Mouse (Mus musculus): ENCODE results near the gene Parp8. TPM values are rescaled to one million over a fixed set of nuclear protein-coding genes. Genes with fewer than 3 reads are reported as not detected.

Gene Parp8
- total RNA-seq, 1 experiment, result 2.2 TPM

- Histone ChIP-seq H3K9me3 (ENCODE audit: control insufficient read depth, insufficient read depth, low read depth, low read length) (no peaks in the 10 kb centered on the region), H3K4me3 (ENCODE audit: insufficient read depth in 1 of 2, low read depth in 1 of 2, low read length in 2 of 2, poor library complexity in 1 of 2, severe bottlenecking in 1 of 2) (no peak overlapping the region), H3K27ac (ENCODE audit: insufficient read depth, low read depth, low read length, poor library complexity, severe bottlenecking) (no peak overlapping the region), H3K4me1 (ENCODE audit: control insufficient read depth in 2 of 2, insufficient read depth in 2 of 2, low read length in 2 of 2, poor library complexity in 1 of 2) (no peaks in the 10 kb centered on the region), H3K9ac (ENCODE audit: insufficient read depth, low read depth, low read length, poor library complexity, severe bottlenecking) (no peak overlapping the region), H3K36me3 (ENCODE audit: control insufficient read depth, insufficient read depth, low read length, poor library complexity, severe bottlenecking) (no peaks in the 10 kb centered on the region)
- in situ Hi-C loops (cut with MboI; ENCODE audit: low sequenced_read_pairs in 2 of 2, unreplicated experiment in 2 of 2), result no loop called here
- TF ChIP-seq CHD2 (IDR thresholded peaks at IDR 0.05; ENCODE audit: low read depth, low read length) (no peak), ZNF384 (IDR thresholded peaks at IDR 0.05; ENCODE audit: low read depth, low read length) (no peak), MAFK (IDR thresholded peaks at IDR 0.05; ENCODE audit: insufficient read depth, low read depth, low read length) (no peak), HCFC1 (IDR thresholded peaks at IDR 0.05; ENCODE audit: borderline replicate concordance, insufficient read depth, low read length) (no peak), ZC3H11A (IDR thresholded peaks at IDR 0.05; ENCODE audit: borderline replicate concordance, low read depth, low read length) (no peak)
- no peak for DNase-seq (ENCODE audit: low read depth, low spot score)
These were observed 194.4 kb downstream of the Parp8 start for GRCm38 (mm10) chr13:116830984-116831383.

- H3K36me3 ChIP-seq (ENCODE audit: control insufficient read depth, insufficient read depth, low read length, poor library complexity, severe bottlenecking), result no peaks in the 10 kb centered on the region
- no peaks in the 10 kb centered on the region for H3K9me3 ChIP-seq (ENCODE audit: control insufficient read depth, insufficient read depth, low read depth, low read length)
- in situ Hi-C loops (cut with MboI; ENCODE audit: low sequenced_read_pairs in 2 of 2, unreplicated experiment in 2 of 2), result no loop called here
- no peak for TF ChIP-seq CHD2 (IDR thresholded peaks at IDR 0.05; ENCODE audit: low read depth, low read length)
- no peak for TF ChIP-seq HCFC1 (IDR thresholded peaks at IDR 0.05; ENCODE audit: borderline replicate concordance, insufficient read depth, low read length)
- TF ChIP-seq MAFK (IDR thresholded peaks at IDR 0.05; ENCODE audit: insufficient read depth, low read depth, low read length), result no peak
- no peak for TF ChIP-seq ZNF384 (IDR thresholded peaks at IDR 0.05; ENCODE audit: low read depth, low read length)
- no peak for TF ChIP-seq ZC3H11A (IDR thresholded peaks at IDR 0.05; ENCODE audit: borderline replicate concordance, low read depth, low read length)
- no peak for DNase-seq (ENCODE audit: low read depth, low spot score)
- H3K27ac ChIP-seq (ENCODE audit: insufficient read depth, low read depth, low read length, poor library complexity, severe bottlenecking), result no peak overlapping the region
- no peaks in the 10 kb centered on the region for H3K4me1 ChIP-seq (ENCODE audit: control insufficient read depth in 2 of 2, insufficient read depth in 2 of 2, low read length in 2 of 2, poor library complexity in 1 of 2)
- H3K4me3 ChIP-seq (ENCODE audit: insufficient read depth in 1 of 2, low read depth in 1 of 2, low read length in 2 of 2, poor library complexity in 1 of 2, severe bottlenecking in 1 of 2), result no peak overlapping the region
- H3K9ac ChIP-seq (ENCODE audit: insufficient read depth, low read depth, low read length, poor library complexity, severe bottlenecking), result no peak overlapping the region
These were observed 196.3 kb downstream of the Parp8 start for GRCm38 (mm10) chr13:116829015-116829414.

GRCm38 (mm10) chr13:116811456-116811855 is 213.9 kb downstream of the Parp8 start:
- TF ChIP-seq ZNF384 (IDR thresholded peaks at IDR 0.05; ENCODE audit: low read depth, low read length), result no peak
- TF ChIP-seq HCFC1 (IDR thresholded peaks at IDR 0.05; ENCODE audit: borderline replicate concordance, insufficient read depth, low read length), result no peak
- no peak for TF ChIP-seq CHD2 (IDR thresholded peaks at IDR 0.05; ENCODE audit: low read depth, low read length)
- no peak for TF ChIP-seq ZC3H11A (IDR thresholded peaks at IDR 0.05; ENCODE audit: borderline replicate concordance, low read depth, low read length)
- TF ChIP-seq MAFK (IDR thresholded peaks at IDR 0.05; ENCODE audit: insufficient read depth, low read depth, low read length), result no peak
- in situ Hi-C loops (cut with MboI; ENCODE audit: low sequenced_read_pairs in 2 of 2, unreplicated experiment in 2 of 2), result no loop called here
- H3K4me1 ChIP-seq (ENCODE audit: control insufficient read depth in 2 of 2, insufficient read depth in 2 of 2, low read length in 2 of 2, poor library complexity in 1 of 2), result peaks cover 0 to 5% of the 10 kb centered on the region in 2 experiments; a peak in 1 of 4 replicates
- H3K9ac ChIP-seq (ENCODE audit: insufficient read depth, low read depth, low read length, poor library complexity, severe bottlenecking), result no peak overlapping the region
- H3K4me3 ChIP-seq (ENCODE audit: insufficient read depth in 1 of 2, low read depth in 1 of 2, low read length in 2 of 2, poor library complexity in 1 of 2, severe bottlenecking in 1 of 2), result no peak overlapping the region
- no peaks in the 10 kb centered on the region for H3K36me3 ChIP-seq (ENCODE audit: control insufficient read depth, insufficient read depth, low read length, poor library complexity, severe bottlenecking)
- no peak overlapping the region for H3K27ac ChIP-seq (ENCODE audit: insufficient read depth, low read depth, low read length, poor library complexity, severe bottlenecking)
- H3K9me3 ChIP-seq (ENCODE audit: control insufficient read depth, insufficient read depth, low read depth, low read length), result no peaks in the 10 kb centered on the region
- no peak for DNase-seq (ENCODE audit: low read depth, low spot score)

Other genes with a start within 250 kb of the Parp8 start
- 144 and 229 TPM in 2 replicates for gene Emb, start 183.0 kb upstream of the Parp8 start, total RNA-seq (2012; rRNA removed)
- gene Gm17509, start 195.5 kb upstream of the Parp8 start, total RNA-seq (2012; rRNA removed), result 1.3 and 5.5 TPM in 2 replicates

Measured in ES-E14 (cell line).